In genomic region chr5:130163670-130164069, GRCm38 (mm10) we compare ENCODE assay signal across 8 mouse cellular contexts. TPM values are rescaled to one million over a fixed set of nuclear protein-coding genes. Genes with fewer than 3 reads are reported as not detected.
DNase-seq lines count a peak whose midpoint lies in the region; TF ChIP-seq lines count a peak whose summit lies in the region.

No protein-coding gene starts in this region.

- peak overlapping the region; percentile 51 for H3K9ac ChIP-seq in MEL (ENCODE audit: control insufficient read depth, low read depth, low read length, poor library complexity, severe bottlenecking)

- no peaks in the 10 kb centered on the region for H3K9me3 ChIP-seq in MEL (replicated peaks; ENCODE audit: insufficient read depth, low read length)

- no peak for TF ChIP-seq POLR2A in MEL (IDR thresholded peaks at IDR 0.05; ENCODE audit: control insufficient read depth in 1 of 2, insufficient read depth in 1 of 2, low read depth in 1 of 2, low read length in 2 of 2, poor library complexity in 1 of 2)

- H3K36me3 ChIP-seq in MEL (ENCODE audit: control insufficient read depth in 1 of 2, insufficient read depth in 2 of 2, low read length in 2 of 2) = peaks cover 0 to 2% of the 10 kb centered on the region in 2 experiments; a peak in 2 of 4 replicates

- peak; percentile 82 for DNase-seq in A20 (ENCODE audit: low read depth, low spot score)
- DNase-seq in MEL (ENCODE audit: low read depth, low spot score) = peak; percentile 84
- peak; percentile 80 for DNase-seq in cerebellum, adult 9-10 months
- DNase-seq in gastrocnemius, postnatal 36 days = peak; percentile 67 to 73
- DNase-seq in layer of hippocampus, adult 18-20 months (ENCODE audit: low spot score in 2 of 2) = peak; percentile 54 to 90
- DNase-seq in lung, adult 18-20 months = peak; percentile 73 to 82
- DNase-seq in right cerebral cortex, postnatal 25 days = peak; percentile 54
- peak; percentile 40 for DNase-seq in urinary bladder, postnatal 10 days (ENCODE audit: low spot score)

- TF ChIP-seq EP300 in MEL (IDR thresholded peaks at IDR 0.05; ENCODE audit: low read depth in 1 of 2, low read length in 2 of 2) = no peak

- no peaks in the 10 kb centered on the region for H3K79me2 ChIP-seq in MEL (ENCODE audit: control insufficient read depth, insufficient read depth, low read length, poor library complexity)

- TF ChIP-seq RAD21 in MEL (IDR thresholded peaks at IDR 0.05; ENCODE audit: low read depth, low read length) = peak; percentile 86

- no peak overlapping the region for H3K27ac ChIP-seq in MEL (ENCODE audit: control insufficient read depth, low read depth, low read length)

- no peaks in the 10 kb centered on the region for H3K27me3 ChIP-seq in MEL (ENCODE audit: control insufficient read depth in 1 of 2, insufficient read depth in 2 of 2, low read length in 2 of 2)

- peaks cover 0 to 2% of the 10 kb centered on the region in 2 experiments; a peak in 2 of 4 replicates for H3K4me1 ChIP-seq in MEL (ENCODE audit: control insufficient read depth in 1 of 2, insufficient read depth in 2 of 2, low read length in 2 of 2)

- peak; percentile 80 to 90 (median 86) for TF ChIP-seq CTCF in MEL (IDR thresholded peaks at IDR 0.05 in 2 of 3, conservative IDR thresholded peaks at IDR 0.05 in 1 of 3; ENCODE audit: control insufficient read depth in 1 of 3, insufficient read depth in 1 of 3, low read depth in 2 of 3, low read length in 3 of 3, poor library complexity in 1 of 3, severe bottlenecking in 1 of 3)

- H3K4me3 ChIP-seq in MEL (ENCODE audit: control insufficient read depth in 1 of 2, insufficient read depth in 1 of 2, low read depth in 2 of 2, low read length in 2 of 2) = no peak overlapping the region

- intact Hi-C loops in gastrocnemius, postnatal 36 days (cut with DNase I) = loop anchor here (5.0 kb wide), 1 partner anchor 141 kb away; no protein-coding TSS in a partner anchor

TF ChIP-seq in MEL, 35 proteins besides CTCF, POLR2A, EP300 and RAD21:
- TF ChIP-seq SMC3 (IDR thresholded peaks at IDR 0.05; ENCODE audit: low read depth, low read length) (peak; percentile 73), MAX (IDR thresholded peaks at IDR 0.05; ENCODE audit: low read length) (no peak), RCOR1 (IDR thresholded peaks at IDR 0.05; ENCODE audit: low read depth, low read length) (no peak), MEF2A (IDR thresholded peaks at IDR 0.05; ENCODE audit: extremely low read depth, insufficient replicate concordance, low read depth, low read length, poor library complexity, severe bottlenecking) (no peak), KAT2A (conservative IDR thresholded peaks at IDR 0.05; ENCODE audit: low read depth, low read length) (no peak), SIN3A (IDR thresholded peaks at IDR 0.05; ENCODE audit: low read length) (no peak), ZC3H11A (IDR thresholded peaks at IDR 0.05; ENCODE audit: low read depth, low read length) (peak; percentile 69), MYB (IDR thresholded peaks at IDR 0.05; ENCODE audit: low read depth, low read length) (no peak)
TF ChIP-seq in MEL: peak in this region for 2.

RNA-seq across cellular contexts. Expression of gene Rabgef1, which starts 7.9 kb away (rescaled TPM):
- total RNA-seq in MEL (2012; rRNA removed) = 24.3 and 25.8 TPM in 2 replicates
- polyA plus RNA-seq in MEL (2012; ENCODE audit: insufficient read depth in 1 of 2, insufficient read length in 2 of 2, low read depth in 1 of 2, low replicate concordance in 2 of 2, missing spikeins in 1 of 2) = 10 to 100 TPM in 1 of 2 experiments, not detected in 1; 35.1 TPM
- 10 to 100 TPM; 67.7 to 81.8 TPM for total RNA-seq in gastrocnemius, postnatal 36 days (2021)
- 10 to 100 TPM; 53.2 TPM for total RNA-seq in layer of hippocampus, adult 18-20 months (2021)

RNA-seq across cellular contexts. Expression of gene Kctd7, which starts 19.0 kb away (rescaled TPM):
- total RNA-seq in MEL (2012; rRNA removed) = 6.4 and 7.0 TPM in 2 replicates
- 1 to 10 TPM in 1 of 2 experiments, not detected in 1; 5.8 TPM for polyA plus RNA-seq in MEL (2012; ENCODE audit: insufficient read depth in 1 of 2, insufficient read length in 2 of 2, low read depth in 1 of 2, low replicate concordance in 2 of 2, missing spikeins in 1 of 2)
- total RNA-seq in gastrocnemius, postnatal 36 days (2021) = 1 to 10 TPM; 1.8 to 2.2 TPM
- 10 to 100 TPM; 12.1 to 16.5 TPM for total RNA-seq in layer of hippocampus, adult 18-20 months (2021)

RNA-seq across cellular contexts. Expression of gene Tmem248, which starts 53.2 kb away (rescaled TPM):
- 50.5 and 58.2 TPM in 2 replicates for total RNA-seq in MEL (2012; rRNA removed)
- 10 to 100 TPM in 1 of 2 experiments, not detected in 1; 55.5 TPM for polyA plus RNA-seq in MEL (2012; ENCODE audit: insufficient read depth in 1 of 2, insufficient read length in 2 of 2, low read depth in 1 of 2, low replicate concordance in 2 of 2, missing spikeins in 1 of 2)
- 10 to 100 TPM; 30.9 to 43.7 TPM for total RNA-seq in gastrocnemius, postnatal 36 days (2021)
- 10 to 100 TPM; 42.3 to 43.3 TPM for total RNA-seq in layer of hippocampus, adult 18-20 months (2021)
